Mouse (Mus musculus) natural killer cell, adult 2 months (primary cell): ENCODE measurements around the gene Cldn34a.
"Not testable (repeated sequence)": the region's sequence is repeated elsewhere in the genome, so short reads cannot be mapped to it uniquely, and the experiment has no call there.

ENCODE experiments used
- DNase-seq, 2 experiments: peaks; one replicate each; pipeline ENCODE4 v3.0.0; 2022; ENCODE audit warnings: low spot score in 2 of 2

The Cldn34a gene

GRCm38 (mm10) chrX:152563034-152563433 is at the start of gene Cldn34a:
Gene Cldn34a, plus strand, starts transcription at chrX:152563334.
- no peak for DNase-seq

DNA sequence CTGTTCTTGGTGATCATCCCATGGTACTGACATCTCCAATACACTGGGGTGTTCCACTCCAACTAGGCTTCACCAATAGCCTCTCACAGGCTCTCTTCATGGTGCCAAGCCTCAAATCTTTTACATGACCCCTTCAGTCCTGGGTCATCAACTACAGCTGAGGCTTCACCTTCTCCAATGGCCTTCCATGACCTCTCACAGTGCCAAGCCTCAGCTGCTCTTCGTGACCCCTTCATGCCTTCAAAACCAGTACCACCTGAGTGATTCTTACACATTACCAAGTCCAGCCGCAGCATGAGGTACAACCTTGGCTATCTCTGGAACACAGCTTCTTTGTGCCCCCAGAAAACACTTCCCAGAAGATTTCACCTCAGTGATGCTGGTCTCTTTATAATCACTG is 44.5 kb upstream of the Cldn34a start:
- DNase-seq = not testable (repeated sequence)

DNA sequence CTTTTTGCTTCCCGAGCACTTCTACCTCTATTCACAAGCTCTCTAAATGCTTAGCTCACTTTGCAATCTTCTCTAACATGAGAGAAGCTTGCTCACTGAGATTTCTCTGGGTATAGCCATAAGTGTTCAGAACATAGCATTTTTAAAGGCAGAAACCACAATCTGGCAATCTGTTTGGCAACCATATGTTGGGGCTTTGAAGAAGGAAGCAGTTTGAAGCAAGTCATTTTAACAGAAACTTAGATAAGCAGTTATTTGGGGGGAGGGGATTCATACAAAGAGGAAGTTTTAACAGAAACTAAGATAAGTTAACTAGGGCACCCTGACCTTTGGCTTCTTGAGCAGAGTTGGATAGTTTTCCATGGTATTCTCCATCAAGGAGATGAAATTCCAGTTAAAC is 17.4 kb upstream of the Cldn34a start:
- no peak for DNase-seq

DNA sequence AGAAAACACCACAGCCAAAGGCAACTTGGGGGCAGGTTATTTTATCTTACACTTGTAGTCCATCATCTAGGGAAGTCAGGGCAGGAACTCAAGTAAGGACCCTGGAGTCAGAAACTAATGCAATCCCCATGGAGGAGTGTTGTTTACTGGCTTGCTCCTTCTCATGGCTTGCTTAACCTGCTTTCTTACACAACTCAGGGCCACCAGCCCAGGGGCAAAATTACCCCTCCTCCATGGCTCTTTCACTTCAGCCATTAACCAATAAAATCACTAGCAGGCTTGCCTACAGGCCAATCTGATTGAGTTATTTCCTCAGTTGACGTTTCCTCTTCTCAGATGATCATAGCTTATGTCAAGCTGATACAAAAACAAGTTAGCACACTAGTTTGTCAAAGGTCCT is 15.0 kb upstream of the Cldn34a start:
- no peak for DNase-seq

- no peak for DNase-seq
Measured at GRCm38 (mm10) chrX:152557446-152557845, 5.7 kb upstream of the Cldn34a start.
